Mouse (Mus musculus): Measurements from ENCODE around the gene Rims4. TPM values are rescaled to one million over a fixed set of nuclear protein-coding genes. Genes with fewer than 3 reads are reported as not detected.

Gene Rims4
- polyA plus RNA-seq, 1 experiment, result 0.30 TPM

- Histone ChIP-seq H3K27ac (ENCODE audit: control insufficient read depth, insufficient read depth, low read depth, low read length, poor library complexity) (no peak overlapping the region), H3K4me3 (replicated peaks; ENCODE audit: control insufficient read depth, low read depth, low read length) (no peak overlapping the region), H3K4me1 (ENCODE audit: control insufficient read depth, insufficient read depth, low read length) (no peaks in the 10 kb centered on the region)
- no peak for TF ChIP-seq CTCF (IDR thresholded peaks at IDR 0.05; ENCODE audit: control insufficient read depth, insufficient read depth, low read length)
- TF ChIP-seq POLR2A (IDR thresholded peaks at IDR 0.05; ENCODE audit: borderline replicate concordance, control insufficient read depth, low read depth, low read length), result no peak
- WGBS, result 75% methylated on average over 8 of the region's 8 CpGs
These were observed 26.0 kb upstream of the Rims4 start for GRCm38 (mm10) chr2:163944511-163944910.

GRCm38 (mm10) chr2:163943056-163943455, 24.6 kb upstream of the Rims4 start:
- Histone ChIP-seq H3K27ac (ENCODE audit: control insufficient read depth, insufficient read depth, low read depth, low read length, poor library complexity) (no peak overlapping the region), H3K4me3 (replicated peaks; ENCODE audit: control insufficient read depth, low read depth, low read length) (no peak overlapping the region), H3K4me1 (ENCODE audit: control insufficient read depth, insufficient read depth, low read length) (no peaks in the 10 kb centered on the region)
- TF ChIP-seq CTCF (IDR thresholded peaks at IDR 0.05; ENCODE audit: control insufficient read depth, insufficient read depth, low read length) (no peak), POLR2A (IDR thresholded peaks at IDR 0.05; ENCODE audit: borderline replicate concordance, control insufficient read depth, low read depth, low read length) (no peak)
- 77% methylated on average over 6 of the region's 6 CpGs for WGBS

- 32% methylated on average over 8 of the region's 8 CpGs for WGBS
- H3K4me3 ChIP-seq (replicated peaks; ENCODE audit: control insufficient read depth, low read depth, low read length), result no peak overlapping the region
- TF ChIP-seq POLR2A (IDR thresholded peaks at IDR 0.05; ENCODE audit: borderline replicate concordance, control insufficient read depth, low read depth, low read length), result no peak
- no peak for TF ChIP-seq CTCF (IDR thresholded peaks at IDR 0.05; ENCODE audit: control insufficient read depth, insufficient read depth, low read length)
- H3K4me1 ChIP-seq (ENCODE audit: control insufficient read depth, insufficient read depth, low read length), result no peaks in the 10 kb centered on the region
- no peak overlapping the region for H3K27ac ChIP-seq (ENCODE audit: control insufficient read depth, insufficient read depth, low read depth, low read length, poor library complexity)
These were observed 21.0 kb upstream of the Rims4 start for GRCm38 (mm10) chr2:163939522-163939921.

GRCm38 (mm10) chr2:163932151-163932550, 13.7 kb upstream of the Rims4 start:
- Histone ChIP-seq H3K4me1 (ENCODE audit: control insufficient read depth, insufficient read depth, low read length) (no peaks in the 10 kb centered on the region; the same call in 1 of the 2 replicates), H3K27ac (ENCODE audit: control insufficient read depth, insufficient read depth, low read depth, low read length, poor library complexity) (no peak overlapping the region), H3K4me3 (replicated peaks; ENCODE audit: control insufficient read depth, low read depth, low read length) (no peak overlapping the region)
- 11% methylated on average over 7 of the region's 7 CpGs for WGBS
- TF ChIP-seq POLR2A (IDR thresholded peaks at IDR 0.05; ENCODE audit: borderline replicate concordance, control insufficient read depth, low read depth, low read length), result no peak
- TF ChIP-seq CTCF (IDR thresholded peaks at IDR 0.05; ENCODE audit: control insufficient read depth, insufficient read depth, low read length), result no peak

GRCm38 (mm10) chr2:163928464-163929200, 10.1 kb upstream of the Rims4 start:
- no peak overlapping the region for H3K4me3 ChIP-seq (replicated peaks; ENCODE audit: control insufficient read depth, low read depth, low read length)
- WGBS, result 4% methylated on average over 7 of the region's 7 CpGs
- TF ChIP-seq POLR2A (IDR thresholded peaks at IDR 0.05; ENCODE audit: borderline replicate concordance, control insufficient read depth, low read depth, low read length), result no peak
- no peak for TF ChIP-seq CTCF (IDR thresholded peaks at IDR 0.05; ENCODE audit: control insufficient read depth, insufficient read depth, low read length)

GRCm38 (mm10) chr2:163925044-163925443, 6.6 kb upstream of the Rims4 start:
- Histone ChIP-seq H3K27ac (ENCODE audit: control insufficient read depth, insufficient read depth, low read depth, low read length, poor library complexity) (no peak overlapping the region), H3K4me1 (ENCODE audit: control insufficient read depth, insufficient read depth, low read length) (no peaks in the 10 kb centered on the region; the same call in 1 of the 2 replicates), H3K4me3 (replicated peaks; ENCODE audit: control insufficient read depth, low read depth, low read length) (no peak overlapping the region)
- TF ChIP-seq POLR2A (IDR thresholded peaks at IDR 0.05; ENCODE audit: borderline replicate concordance, control insufficient read depth, low read depth, low read length) (no peak), CTCF (IDR thresholded peaks at IDR 0.05; ENCODE audit: control insufficient read depth, insufficient read depth, low read length) (no peak)
- WGBS, result 91% methylated on average over 10 of the region's 10 CpGs

More at GRCm38 (mm10) chr2:163928464-163929200, 10.1 kb upstream of the Rims4 start:
- Histone ChIP-seq H3K27ac (ENCODE audit: control insufficient read depth, insufficient read depth, low read depth, low read length, poor library complexity) (no peak overlapping the region), H3K4me1 (ENCODE audit: control insufficient read depth, insufficient read depth, low read length) (no peaks in the 10 kb centered on the region; the same call in 1 of the 2 replicates)

- Histone ChIP-seq H3K27ac (ENCODE audit: control insufficient read depth, insufficient read depth, low read depth, low read length, poor library complexity) (no peak overlapping the region), H3K4me1 (ENCODE audit: control insufficient read depth, insufficient read depth, low read length) (no peaks in the 10 kb centered on the region; the same call in 1 of the 2 replicates), H3K4me3 (replicated peaks; ENCODE audit: control insufficient read depth, low read depth, low read length) (no peak overlapping the region)
- no peak for TF ChIP-seq CTCF (IDR thresholded peaks at IDR 0.05; ENCODE audit: control insufficient read depth, insufficient read depth, low read length)
- TF ChIP-seq POLR2A (IDR thresholded peaks at IDR 0.05; ENCODE audit: borderline replicate concordance, control insufficient read depth, low read depth, low read length), result no peak
- 47% methylated on average over 3 of the region's 3 CpGs for WGBS
These were observed 6.0 kb upstream of the Rims4 start for GRCm38 (mm10) chr2:163924531-163924930.

- TF ChIP-seq CTCF (IDR thresholded peaks at IDR 0.05; ENCODE audit: control insufficient read depth, insufficient read depth, low read length) (no peak), POLR2A (IDR thresholded peaks at IDR 0.05; ENCODE audit: borderline replicate concordance, control insufficient read depth, low read depth, low read length) (no peak)
- H3K27ac ChIP-seq (ENCODE audit: control insufficient read depth, insufficient read depth, low read depth, low read length, poor library complexity), result no peak overlapping the region
- H3K4me3 ChIP-seq (replicated peaks; ENCODE audit: control insufficient read depth, low read depth, low read length), result no peak overlapping the region
- H3K4me1 ChIP-seq (ENCODE audit: control insufficient read depth, insufficient read depth, low read length), result no peaks in the 10 kb centered on the region
- WGBS, result 73% methylated on average over 9 of the region's 9 CpGs
These were observed 4.6 kb upstream of the Rims4 start for GRCm38 (mm10) chr2:163923113-163923512.
